Mouse (Mus musculus) A20 (cell line): Measurements from ENCODE around the gene Aldh3b3.

ENCODE experiments used
- DNase-seq: peaks from one replicate; pipeline ENCODE4 v3.0.0-alpha.2; 2011; ENCODE audit warnings: low read depth, low spot score

Aldh3b3 gene

DNA sequence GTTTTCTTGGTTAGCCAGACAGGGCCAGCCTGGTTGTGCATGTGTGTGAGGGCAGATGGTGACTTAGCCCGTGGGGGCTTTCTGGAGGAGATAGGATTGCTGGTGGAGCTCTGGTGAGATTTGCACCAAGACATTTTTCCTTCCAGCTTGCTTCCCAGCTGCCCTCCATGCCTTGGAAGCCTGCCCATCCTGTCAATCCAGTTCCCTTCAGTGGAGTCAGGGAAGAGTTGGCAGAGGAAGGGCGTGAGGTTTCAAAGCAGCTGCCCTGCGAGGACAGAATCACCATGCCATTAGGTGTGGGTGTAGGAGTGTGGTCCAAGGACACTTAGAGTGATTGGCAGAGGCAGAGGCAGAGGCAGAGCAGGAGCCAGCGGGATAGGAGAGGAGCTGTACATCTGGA, at the start of gene Aldh3b3:
Gene Aldh3b3 (plus strand): TSS at position 176 of the 400 bp plus-strand sequence.
- DNase-seq: no peak

DNA sequence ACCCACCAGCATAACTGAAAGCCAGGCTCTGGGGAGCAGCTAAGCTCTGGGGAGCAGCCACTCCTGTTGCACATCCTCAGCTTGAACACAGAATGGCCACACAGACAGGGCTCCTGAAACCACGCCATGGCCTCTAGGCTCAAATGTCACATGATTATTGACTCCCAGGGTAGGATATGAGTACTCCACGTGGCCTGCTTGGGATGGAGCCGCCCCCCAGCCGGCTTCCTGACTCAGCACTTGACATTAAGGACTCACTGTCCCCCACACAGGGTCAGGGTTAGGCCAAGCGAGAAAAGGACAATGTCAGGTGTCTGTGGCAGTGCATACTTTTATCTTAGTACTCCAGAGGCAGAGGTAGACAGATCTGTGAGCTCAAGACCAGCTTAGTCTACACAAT, 48.2 kb upstream of the Aldh3b3 start:
- DNase-seq: no peak

DNA sequence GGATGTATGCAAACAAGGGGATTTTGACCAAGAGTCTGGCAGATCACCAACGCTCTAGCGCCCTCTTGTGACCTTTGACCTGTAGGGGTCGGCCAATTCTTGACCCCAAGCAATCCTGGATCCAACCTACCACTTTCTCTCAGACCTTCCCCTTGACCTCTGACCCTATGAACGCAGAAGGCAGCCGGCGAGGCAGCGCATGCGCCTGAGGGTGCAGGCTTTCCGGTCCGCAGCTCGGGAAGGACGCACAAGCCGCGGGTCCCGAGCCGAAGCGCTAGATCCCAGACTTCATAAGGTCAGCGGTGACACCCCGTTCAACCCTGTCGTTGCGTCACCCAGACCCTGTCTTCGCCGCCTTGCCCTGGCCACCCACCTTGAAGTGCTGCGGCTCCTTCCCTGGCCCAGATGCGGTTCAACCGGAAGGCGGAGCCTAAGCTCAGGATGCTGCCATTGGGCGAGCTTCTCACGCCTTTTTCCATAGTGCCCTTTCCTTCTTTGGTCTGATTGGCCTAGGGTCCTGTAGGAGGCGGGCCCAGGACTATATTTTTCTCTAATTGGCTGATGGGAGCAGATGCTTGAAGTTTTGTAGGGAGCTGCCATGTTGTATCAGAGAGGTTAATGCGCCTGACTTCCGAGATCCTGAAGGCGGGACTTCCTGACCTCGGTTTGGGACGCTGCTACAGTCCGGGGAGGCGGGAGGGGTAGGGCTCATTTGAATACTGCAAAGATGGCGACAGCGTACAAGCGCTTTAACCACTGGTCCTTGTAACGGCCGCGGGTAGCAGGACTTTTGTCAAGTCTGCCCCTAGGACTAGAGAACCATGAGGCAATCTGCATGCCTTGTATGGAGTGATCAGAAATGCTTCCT, 45.9 kb upstream of the Aldh3b3 start, which contains the start of gene Ndufs8:
Gene Ndufs8 (minus strand): TSS at position 438 of the 868 bp plus-strand sequence.
- DNase-seq: peak; percentile 97

DNA sequence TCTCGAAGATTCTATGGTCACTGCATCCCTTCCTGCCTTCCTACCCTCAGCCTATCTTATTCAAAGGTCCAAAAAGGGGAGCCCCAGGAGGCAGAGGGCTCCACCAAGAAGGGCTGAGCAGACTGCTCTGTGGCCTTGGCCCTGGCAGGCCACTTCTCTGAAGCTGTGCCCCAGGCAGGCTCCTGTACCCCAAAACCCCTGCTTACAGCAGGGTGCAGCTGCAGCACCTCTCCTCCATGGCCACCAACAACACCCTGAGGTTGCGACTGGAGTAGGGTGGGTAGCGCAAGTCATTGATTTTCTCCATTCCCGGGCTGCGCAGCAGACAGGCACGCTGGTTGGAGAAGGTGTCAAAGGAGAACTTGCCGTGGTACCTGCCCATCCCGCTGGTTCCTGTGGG, 44.8 kb upstream of the Aldh3b3 start:
- peak; percentile 49 for DNase-seq

DNA sequence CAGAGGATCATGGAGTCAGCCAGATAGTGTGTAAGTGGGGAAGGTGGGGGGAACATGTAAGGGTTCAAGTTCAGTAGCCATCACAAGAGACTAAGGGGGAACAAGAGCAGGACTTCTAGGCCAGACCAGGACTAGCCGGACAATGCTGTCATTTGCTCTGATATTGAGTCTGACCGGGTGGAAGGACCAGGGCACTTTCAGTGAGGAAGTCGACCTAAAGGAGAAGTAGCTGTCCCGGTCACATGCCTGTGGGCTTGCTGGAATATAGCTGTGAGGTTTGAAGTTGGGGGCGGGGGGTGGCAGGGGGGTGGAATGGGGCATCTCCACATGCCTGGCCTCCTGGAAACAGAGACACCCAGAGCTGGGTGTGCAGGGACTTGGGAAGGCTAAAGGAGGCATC, 43.9 kb upstream of the Aldh3b3 start:
- no peak for DNase-seq

DNA sequence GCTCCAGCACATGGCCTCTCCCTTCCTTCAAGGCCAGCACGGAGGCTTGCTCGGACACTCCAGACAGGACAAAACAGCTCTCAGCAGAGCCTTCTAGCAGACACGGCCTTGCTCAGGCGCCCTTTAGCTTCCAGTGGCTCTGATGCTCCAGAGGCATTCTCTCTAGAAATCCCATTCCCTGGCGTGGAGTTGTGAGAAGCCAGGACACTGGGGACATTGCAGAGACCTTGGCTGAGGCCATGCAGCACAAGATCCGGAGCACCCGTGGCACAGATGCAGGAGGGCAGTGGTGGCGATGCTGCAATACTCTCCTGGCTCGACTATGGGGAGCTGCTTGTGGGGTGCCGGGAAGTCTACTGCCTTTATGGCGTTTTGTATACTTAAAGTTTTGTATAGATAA, 41.7 kb upstream of the Aldh3b3 start:
- DNase-seq: no peak

DNA sequence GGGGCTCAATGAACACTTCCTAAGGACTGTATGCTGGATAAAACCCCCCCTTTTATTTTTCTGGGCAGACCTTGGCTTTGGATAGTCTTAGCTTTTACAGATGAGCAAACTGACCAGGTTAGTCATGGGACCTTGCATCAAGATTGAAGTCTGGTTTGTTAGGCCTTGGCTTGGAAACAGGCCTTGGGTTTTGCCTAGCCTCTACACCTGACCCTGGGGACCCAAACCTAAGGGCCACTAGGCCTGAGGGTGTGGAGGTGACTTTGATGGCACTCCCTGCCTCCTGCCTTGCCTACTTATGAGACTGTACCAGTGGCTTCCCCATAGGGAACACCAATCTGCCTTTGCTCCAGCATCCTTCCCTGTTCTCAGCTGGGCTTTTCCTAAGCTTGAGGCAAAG, 38.5 kb upstream of the Aldh3b3 start:
- no peak for DNase-seq

DNA sequence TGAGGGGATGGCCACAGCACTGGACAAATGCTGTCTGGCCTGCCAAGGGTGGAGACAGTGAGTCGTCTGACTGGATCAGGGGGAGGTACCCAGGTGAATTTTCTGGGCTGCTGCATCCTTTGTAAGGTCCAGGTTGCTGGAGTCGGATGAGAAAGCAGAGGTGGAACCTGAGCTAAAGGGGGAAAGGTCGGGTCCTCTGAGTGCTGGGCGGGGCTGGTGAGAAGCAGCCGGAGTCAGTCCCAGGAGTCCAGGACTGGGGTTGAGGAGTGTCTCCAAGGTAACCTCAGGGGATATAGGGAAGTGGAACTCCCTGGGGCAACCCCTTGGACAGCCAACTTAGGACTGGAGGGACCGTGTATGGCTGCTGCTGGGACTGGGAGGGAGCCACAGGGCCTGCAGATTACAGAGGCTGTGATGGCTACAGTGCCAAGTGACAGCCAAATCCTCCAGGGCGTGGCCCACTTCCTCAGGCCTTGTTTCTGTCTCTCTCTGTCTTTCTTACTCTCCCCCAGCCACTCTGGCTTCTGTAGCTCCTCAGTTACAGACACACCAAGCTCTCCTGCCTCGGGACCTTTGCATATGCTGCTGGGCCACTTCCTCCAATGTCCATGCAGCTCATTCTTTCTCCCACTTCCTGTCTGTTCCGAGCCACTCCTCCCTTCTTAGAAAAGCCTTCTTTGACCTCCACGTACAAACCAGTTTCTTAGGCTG, 35.6 kb upstream of the Aldh3b3 start:
- peak; percentile 83 for DNase-seq

DNA sequence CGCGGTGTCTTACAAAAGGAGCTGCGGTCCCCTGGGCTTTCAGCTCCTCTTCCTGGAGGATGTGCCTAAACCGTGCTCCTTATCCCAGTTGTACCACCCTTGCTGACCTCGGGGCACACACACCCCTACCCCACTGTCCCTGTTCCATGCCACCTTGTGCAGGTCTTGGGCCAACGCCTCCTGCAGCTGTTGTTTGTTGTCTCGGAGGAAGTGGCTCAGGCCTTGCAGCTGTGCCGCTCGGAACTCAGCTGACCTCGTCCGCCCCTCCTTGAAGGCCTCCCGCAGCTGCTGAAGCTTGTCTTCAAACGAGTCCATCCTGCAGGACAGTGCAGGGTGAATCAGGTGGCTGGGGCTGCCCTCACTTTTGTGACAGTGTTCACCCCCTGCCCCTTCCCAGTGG, 34.9 kb upstream of the Aldh3b3 start:
- peak; percentile 89 for DNase-seq

DNA sequence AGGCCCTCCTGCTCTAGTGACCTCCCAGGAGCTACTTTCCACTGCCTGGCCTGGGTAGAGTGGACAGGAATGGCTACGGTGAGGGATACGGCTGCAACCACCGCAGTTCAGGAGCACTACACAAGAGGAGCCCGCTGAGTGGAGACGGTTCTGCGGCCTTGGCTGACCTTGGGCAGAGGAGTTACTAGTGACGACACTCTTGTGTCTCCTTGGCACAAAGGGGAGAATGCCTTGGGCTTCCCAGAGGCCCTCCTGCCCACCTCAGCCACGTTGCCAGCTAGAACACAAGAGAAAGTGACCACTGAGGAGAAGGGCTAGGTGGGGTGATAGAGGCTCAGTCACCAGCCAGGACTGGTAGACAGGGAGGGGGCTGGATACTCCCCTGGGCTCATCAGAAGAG, 34.3 kb upstream of the Aldh3b3 start:
- no peak for DNase-seq

DNA sequence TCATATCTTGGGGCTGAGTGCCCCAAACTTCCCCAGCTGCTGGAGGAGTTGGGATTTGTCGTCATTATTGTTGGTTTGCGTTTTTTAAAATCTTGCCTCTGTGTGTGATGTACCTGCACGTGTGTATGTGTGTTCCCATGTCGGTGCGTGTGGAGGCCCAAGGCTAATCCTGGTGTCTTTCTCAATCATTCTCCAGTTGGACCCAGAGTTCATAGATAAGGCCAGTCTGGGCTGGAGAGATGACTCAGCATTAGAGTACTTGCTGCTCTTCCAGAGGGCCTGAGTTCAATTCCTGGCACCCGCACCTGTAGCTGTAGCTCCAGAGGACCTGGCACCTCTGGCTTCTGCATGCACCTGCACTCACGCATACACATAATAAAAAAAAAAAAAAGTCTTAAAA, 33.6 kb upstream of the Aldh3b3 start:
- no peak for DNase-seq

DNA sequence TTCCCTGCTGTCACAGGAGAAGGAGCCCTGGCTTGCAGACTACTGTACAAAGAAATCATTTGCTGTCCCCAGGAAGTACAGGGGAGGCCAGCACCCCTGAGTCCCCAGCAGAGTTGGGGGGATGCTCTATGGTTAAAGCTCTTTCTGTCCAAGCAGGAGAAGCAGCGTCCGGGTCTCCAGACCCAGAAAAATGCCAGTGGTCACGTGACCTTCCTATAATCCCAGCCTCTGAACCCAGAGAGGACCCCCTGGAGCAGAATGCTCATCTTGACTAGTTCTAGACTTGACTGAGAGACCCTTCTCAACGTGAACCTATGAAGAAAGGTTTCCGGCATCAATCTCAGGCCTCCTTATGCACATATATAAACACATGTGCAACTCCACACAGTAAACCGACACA, 32.6 kb upstream of the Aldh3b3 start:
- no peak for DNase-seq

DNA sequence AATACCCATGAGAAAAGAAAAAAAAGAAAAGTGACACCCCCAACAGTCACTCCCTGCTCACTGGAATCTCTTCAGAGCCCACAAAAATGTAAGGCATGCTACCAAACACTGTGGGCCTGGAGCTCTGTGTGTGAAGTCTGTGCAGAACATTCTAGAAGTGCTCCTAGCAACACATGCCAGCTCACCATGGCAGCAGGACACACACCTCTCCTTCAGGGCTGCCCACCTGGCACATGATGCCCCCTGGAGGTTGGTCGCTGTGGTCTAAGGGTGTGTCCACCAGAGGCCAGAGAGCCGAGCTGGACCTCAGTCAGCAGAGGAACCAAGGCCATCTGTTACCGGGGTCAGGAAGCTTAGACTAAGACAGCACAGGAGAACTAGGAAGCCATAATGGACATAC, 32.2 kb upstream of the Aldh3b3 start:
- no peak for DNase-seq

DNA sequence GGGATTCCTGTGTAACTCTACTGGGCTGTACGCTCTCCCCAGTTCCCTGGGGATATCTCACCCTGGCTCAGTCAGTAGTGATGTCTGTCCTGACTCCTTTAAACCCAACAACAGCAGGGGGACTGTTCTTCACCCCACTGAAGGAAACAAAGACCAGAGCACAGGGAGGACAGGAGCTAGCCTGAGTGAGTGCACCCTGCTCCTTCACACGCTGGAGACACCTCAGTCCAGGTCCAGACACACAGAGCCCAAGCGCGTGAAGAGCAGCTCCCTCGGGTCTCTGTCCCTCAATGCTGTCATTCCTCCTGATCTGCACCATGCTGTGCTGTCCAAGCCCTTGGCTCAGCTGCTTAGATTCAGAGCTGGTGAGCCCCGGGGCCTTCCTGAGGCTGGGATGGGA, 31.8 kb upstream of the Aldh3b3 start:
- DNase-seq: no peak

DNA sequence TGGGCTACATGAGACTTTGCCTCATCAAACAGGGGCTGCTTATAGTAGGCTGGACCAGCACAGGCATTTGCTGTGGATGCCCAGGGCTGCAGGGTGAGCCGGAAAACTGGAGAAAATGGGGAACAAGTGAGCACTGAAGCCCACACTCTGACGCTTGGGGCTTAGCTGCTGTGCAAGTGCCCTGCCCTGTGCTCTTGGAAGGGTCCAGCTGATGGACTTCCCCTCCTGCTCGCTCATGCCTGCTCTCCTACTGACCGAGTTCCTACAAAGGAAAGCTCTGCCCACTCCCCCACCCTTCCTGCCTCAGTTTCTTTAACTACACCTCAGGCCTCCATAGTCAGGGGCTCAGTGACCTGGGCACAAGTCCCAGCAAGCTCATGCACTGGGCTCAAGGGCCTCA, 30.5 kb upstream of the Aldh3b3 start:
- no peak for DNase-seq

DNA sequence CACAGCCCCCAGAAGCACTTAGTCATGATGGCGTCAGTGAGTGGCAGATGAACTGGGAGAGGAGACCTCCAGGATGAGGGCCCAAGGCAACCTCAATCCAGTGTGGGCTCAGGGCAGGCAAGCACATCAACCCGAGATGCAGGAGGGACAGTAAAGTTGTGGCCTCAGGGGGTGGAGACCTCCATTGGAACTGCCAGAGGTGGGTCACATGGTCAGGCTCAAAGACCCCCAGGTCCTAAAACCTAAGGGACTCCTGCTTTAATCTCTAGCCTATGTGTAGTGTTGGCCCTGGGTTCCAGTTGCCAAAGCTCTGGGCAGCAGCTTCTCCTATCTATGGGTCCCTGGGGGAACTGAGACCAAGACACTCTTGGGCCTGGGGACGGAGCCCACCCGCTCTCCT, 29.7 kb upstream of the Aldh3b3 start:
- no peak for DNase-seq

DNA sequence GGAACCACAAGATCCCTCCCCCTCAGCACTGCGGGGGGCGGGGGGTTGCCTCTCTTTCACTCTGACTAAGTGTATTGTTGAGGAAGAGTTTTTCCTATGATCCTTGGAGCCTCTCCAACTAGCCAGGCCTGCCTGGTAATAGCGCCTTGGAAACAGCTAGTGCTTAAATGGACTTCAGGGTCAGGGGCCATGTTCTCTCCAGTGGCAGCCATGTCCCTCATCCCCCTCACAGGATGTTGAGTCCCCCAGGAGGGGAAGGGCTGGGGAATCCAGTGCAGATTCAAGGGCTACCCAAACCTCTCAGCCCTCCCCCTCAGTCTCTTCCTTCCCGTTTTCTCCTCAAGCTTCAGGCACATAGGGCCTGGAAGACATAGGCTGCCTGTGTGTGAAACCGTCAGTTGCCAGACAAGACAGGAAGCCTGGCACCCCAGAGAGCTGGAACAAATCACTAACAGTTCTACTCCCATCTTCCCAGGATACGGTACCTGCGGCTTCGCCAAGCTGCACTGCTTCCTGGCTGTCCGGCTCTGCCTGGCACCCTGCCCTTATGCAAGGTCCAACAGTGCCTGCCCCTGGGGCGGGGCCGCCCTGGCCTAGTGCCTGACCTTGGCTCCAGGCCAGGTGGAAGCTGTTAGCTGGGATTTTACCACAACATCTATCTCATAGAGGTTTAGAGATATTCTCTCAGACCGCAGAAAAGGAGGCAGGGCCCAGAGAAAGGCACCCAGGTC, 29.1 kb upstream of the Aldh3b3 start, which contains the start of gene Aldh3b1:
Gene Aldh3b1 (minus strand): TSS at position 598 of the 731 bp plus-strand sequence.
- DNase-seq: no peak

DNA sequence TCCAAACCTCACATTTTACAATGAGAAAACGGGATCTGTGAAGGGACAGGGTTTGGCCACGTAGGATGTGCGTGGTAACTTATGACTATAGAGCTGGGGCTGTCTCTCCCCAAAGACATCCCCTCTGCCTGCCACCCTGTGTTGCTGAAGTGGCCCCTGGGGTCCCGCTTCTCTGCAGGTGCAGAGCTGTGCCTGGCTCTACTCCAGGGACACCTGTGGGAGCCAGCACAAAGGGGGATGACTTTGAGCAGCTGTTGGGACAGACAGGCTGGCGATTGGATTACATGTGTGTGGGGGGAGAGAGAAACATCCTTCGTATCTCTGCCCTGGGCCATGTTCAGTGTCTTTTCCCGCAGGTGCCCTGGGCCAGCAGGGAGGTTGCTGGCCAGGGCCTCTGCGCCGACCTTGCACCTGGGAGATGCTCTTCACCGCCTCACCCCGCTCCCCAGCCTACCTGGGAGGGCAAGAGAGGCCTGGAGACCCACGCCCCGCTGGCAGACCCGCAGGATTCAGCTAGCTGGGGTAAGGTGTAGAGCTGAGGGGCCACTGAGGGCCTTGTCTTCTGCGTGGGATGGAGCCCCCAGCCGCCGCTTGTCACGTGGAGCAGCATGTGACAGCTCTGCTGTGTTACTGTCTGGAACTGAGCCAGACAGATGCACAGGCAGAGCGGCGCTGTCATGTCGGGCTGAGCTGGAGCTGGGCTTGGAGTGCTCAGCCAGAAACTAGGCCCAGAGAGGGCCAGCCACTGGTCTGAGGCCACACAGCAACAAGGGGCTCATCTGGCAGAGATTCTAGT, 28.0 kb upstream of the Aldh3b3 start:
- peak; percentile 65 for DNase-seq

DNA sequence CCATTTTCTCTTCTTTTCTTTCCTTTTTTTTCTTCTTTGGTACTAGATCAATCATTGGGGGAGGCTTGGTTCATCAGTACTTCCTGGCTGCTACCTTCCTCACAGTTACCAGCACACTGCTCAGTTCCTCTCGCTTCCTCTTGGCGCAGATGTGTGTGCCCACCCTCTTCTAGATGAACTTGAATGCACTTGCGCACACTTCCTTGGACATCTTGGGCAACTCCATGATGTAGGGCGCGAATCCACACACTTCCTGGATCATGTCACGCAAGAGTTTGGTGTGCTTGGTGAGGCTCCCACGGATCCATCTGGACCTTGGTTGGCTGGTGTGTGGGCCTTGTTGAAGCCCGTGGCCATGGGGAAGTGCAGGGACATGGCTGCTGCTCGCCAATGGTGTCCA, 26.7 kb upstream of the Aldh3b3 start:
- peak; percentile 86 for DNase-seq

DNA sequence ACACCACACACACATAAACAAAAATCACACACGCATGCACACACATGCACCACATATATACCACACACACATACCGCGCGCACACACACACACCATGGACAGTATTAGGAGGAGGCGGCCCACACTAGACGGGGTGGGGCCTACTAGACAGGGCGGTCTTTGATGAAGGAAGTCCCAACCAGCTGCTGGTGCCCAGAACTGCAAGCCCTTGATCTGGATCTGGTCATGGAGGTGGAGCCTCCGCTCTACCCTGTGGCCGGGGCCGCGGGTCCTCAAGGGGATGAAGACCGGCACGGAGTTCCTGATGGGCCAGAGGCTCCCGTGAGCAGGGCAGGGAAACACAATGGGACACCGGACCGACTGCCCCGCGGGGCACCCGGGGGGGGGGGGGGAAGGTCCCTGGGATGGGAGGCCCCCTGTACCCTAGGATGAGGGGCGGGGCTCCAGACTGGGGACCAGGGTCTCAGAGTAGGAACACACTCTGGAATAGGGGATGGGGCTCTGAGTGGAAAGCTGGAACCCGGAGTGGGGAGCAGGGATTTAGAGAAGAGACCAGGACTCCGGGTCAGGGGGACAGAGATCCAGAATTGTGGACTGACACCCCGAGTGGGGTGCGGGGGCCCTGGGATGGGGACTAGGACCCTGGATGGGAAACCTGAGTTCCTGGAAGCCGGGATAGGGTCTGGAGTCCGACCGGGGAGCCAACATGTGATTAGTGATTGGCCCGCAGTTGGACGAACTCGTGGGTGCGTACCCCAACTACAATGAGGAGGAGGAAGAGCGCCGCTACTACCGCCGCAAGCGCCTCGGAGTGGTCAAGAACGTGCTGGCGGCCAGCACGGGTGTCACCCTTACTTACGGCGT, 23.2 kb upstream of the Aldh3b3 start, which contains the start of gene Unc93b1:
Gene Unc93b1 (plus strand): TSS at position 155 of the 864 bp plus-strand sequence.
- peak; percentile 91 for DNase-seq
